Mouse (Mus musculus) layer of hippocampus, adult 18-20 months (tissue): ENCODE measurements around the gene Ddx10. TPM values are rescaled to one million over a fixed set of nuclear protein-coding genes. Genes with fewer than 3 reads are reported as not detected.
A peak's percentile ranks its signal among the peaks of the same experiment; 100 is the strongest.

Source experiments
- DNase-seq, 2 experiments: peaks; one replicate each; pipeline ENCODE4 v3.0.0; 2022; ENCODE audit warnings: low spot score in 2 of 2
- long read RNA-seq: library from polyadenylated mRNA; stranded (forward); transcript quantifications from one replicate; pipeline ENCODE4 v2.0.0, GENCODE M21; 2021
- total RNA-seq, 2 experiments: library from RNA; stranded (reverse); gene quantifications; 2 replicates each; pipeline ENCODE4 v1.2.3; 2021

Ddx10 gene
- total RNA-seq = 10 to 100 TPM; 20.4 to 23.0 TPM
- long read RNA-seq, transcript Ddx10-201 (18 exons, 3,128 nt) = major isoform, 20 of 24 reads
- long read RNA-seq, partial matches to known transcripts = 2 of 24 reads
- long read RNA-seq, other reads (novel, unspliced or antisense) = 2 of 24 reads

GRCm38 (mm10) chr9:53247953-53248397, at the start of gene Ddx10:
Gene Ddx10 (minus strand): TSS chr9:53248053.
- DNase-seq = peak; percentile 97 to 99

GRCm38 (mm10) chr9:53292833-53293232, 45.0 kb upstream of the Ddx10 start:
- no peak for DNase-seq

- DNase-seq = no peak
Observed at GRCm38 (mm10) chr9:53290006-53290405, 42.2 kb upstream of the Ddx10 start.

GRCm38 (mm10) chr9:53286793-53287192, 38.9 kb upstream of the Ddx10 start:
- no peak for DNase-seq

GRCm38 (mm10) chr9:53278997-53279396, 31.1 kb upstream of the Ddx10 start:
- no peak for DNase-seq

GRCm38 (mm10) chr9:53276381-53276780, 28.5 kb upstream of the Ddx10 start:
- DNase-seq = no peak

GRCm38 (mm10) chr9:53272714-53273113, 24.9 kb upstream of the Ddx10 start:
- no peak for DNase-seq

- no peak for DNase-seq
Observed at GRCm38 (mm10) chr9:53272207-53272606, 24.4 kb upstream of the Ddx10 start.

GRCm38 (mm10) chr9:53271281-53272022, 23.6 kb upstream of the Ddx10 start:
- DNase-seq = no peak

GRCm38 (mm10) chr9:53269466-53269755, 21.6 kb upstream of the Ddx10 start:
- no peak for DNase-seq

GRCm38 (mm10) chr9:53268731-53269465, 21.0 kb upstream of the Ddx10 start:
- no peak for DNase-seq

GRCm38 (mm10) chr9:53268036-53268435, 20.2 kb upstream of the Ddx10 start:
- no peak for DNase-seq

GRCm38 (mm10) chr9:53265589-53265988, 17.7 kb upstream of the Ddx10 start:
- no peak for DNase-seq

- no peak for DNase-seq
Observed at GRCm38 (mm10) chr9:53264387-53264786, 16.5 kb upstream of the Ddx10 start.

GRCm38 (mm10) chr9:53258199-53258598, 10.3 kb upstream of the Ddx10 start:
- DNase-seq = no peak

GRCm38 (mm10) chr9:53257772-53258171, 9.9 kb upstream of the Ddx10 start:
- no peak for DNase-seq

- DNase-seq = peak in 1 of 2 experiments; percentile 47
Observed at GRCm38 (mm10) chr9:53256690-53257305, 8.9 kb upstream of the Ddx10 start.

GRCm38 (mm10) chr9:53254368-53254767, 6.5 kb upstream of the Ddx10 start:
- DNase-seq = peak; percentile 45 to 90

- DNase-seq = no peak
Observed at GRCm38 (mm10) chr9:53247516-53247915, 337 bp downstream of the Ddx10 start.

GRCm38 (mm10) chr9:53218181-53218580, 29.7 kb downstream of the Ddx10 start:
- peak in 1 of 2 experiments; percentile 68 for DNase-seq

- DNase-seq = no peak
Observed at GRCm38 (mm10) chr9:53208283-53208682, 39.6 kb downstream of the Ddx10 start.

- no peak for DNase-seq
Observed at GRCm38 (mm10) chr9:53174590-53174989, 73.3 kb downstream of the Ddx10 start.
